Mouse (Mus musculus) liver, embryonic 12.5 days (tissue): ENCODE data around the gene Gga1. TPM values are rescaled to one million over a fixed set of nuclear protein-coding genes. Genes with fewer than 3 reads are reported as not detected.
"Not testable (repeated sequence)": the region's sequence is repeated elsewhere in the genome, so short reads cannot be mapped to it uniquely, and the experiment has no call there.

ENCODE experiments used
- ATAC-seq: fragments of 200-750 bp; cut with Nextera tagmentation; 2 replicates; pipeline ENCODE4 v1.8.0; 2017; ENCODE audit warnings: moderate number of reproducible peaks, mild to moderate bottlenecking, moderate library complexity
- H3K27ac ChIP-seq: fragments of 300-500 bp; sonication (generic); 2 replicates; pipeline ENCODE4 v1.5.1; 2016; ENCODE audit warnings: mild to moderate bottlenecking
- H3K27me3 ChIP-seq: fragments of 300-500 bp; sonication (generic); replicated peaks from 2 replicates; pipeline ENCODE4 v1.6.1; 2016; ENCODE audit warnings: mild to moderate bottlenecking, moderate library complexity
- H3K36me3 ChIP-seq: fragments of 300-500 bp; sonication (generic); 2 replicates; pipeline ENCODE4 v1.6.1; 2016; ENCODE audit warnings: mild to moderate bottlenecking, moderate library complexity
- H3K4me1 ChIP-seq: fragments of 300-500 bp; sonication (generic); 2 replicates; pipeline ENCODE4 v1.6.1; 2016
- H3K4me2 ChIP-seq: fragments of 300-500 bp; sonication (generic); 2 replicates; pipeline ENCODE4 v1.6.1; 2016; ENCODE audit warnings: mild to moderate bottlenecking, moderate library complexity
- H3K4me3 ChIP-seq: fragments of 300-500 bp; sonication (generic); 2 replicates; pipeline ENCODE4 v1.5.1; 2016; ENCODE audit warnings: mild to moderate bottlenecking, moderate library complexity
- H3K9ac ChIP-seq: fragments of 300-500 bp; sonication (generic); 2 replicates; pipeline ENCODE4 v1.6.1; 2016; ENCODE audit warnings: mild to moderate bottlenecking, moderate library complexity
- H3K9me3 ChIP-seq: fragments of 300-500 bp; sonication (generic); replicated peaks from 2 replicates; pipeline ENCODE4 v1.6.1; 2016; ENCODE audit warnings: mild to moderate bottlenecking, moderate library complexity
- WGBS: fragments of 180-500 bp; shearing (Covaris S2); methylation state at CpG from one replicate; pipeline ENCODE4 v1.1.7; 2016; ENCODE audit not compliant: insufficient replicate concordance; 5-methylcytosine and 5-hydroxymethylcytosine counted together
- polyA plus RNA-seq: library from polyadenylated mRNA; unstranded; fragments of >200 nt; fragmentation: Nextera tagmentation; extraction: Ambion mirVana; gene quantifications from 2 replicates; pipeline ENCODE4 v1.2.1, GENCODE M21; 2016

The Gga1 gene
- polyA plus RNA-seq, 1 experiment from 2014 or later = 32.2 TPM

DNA sequence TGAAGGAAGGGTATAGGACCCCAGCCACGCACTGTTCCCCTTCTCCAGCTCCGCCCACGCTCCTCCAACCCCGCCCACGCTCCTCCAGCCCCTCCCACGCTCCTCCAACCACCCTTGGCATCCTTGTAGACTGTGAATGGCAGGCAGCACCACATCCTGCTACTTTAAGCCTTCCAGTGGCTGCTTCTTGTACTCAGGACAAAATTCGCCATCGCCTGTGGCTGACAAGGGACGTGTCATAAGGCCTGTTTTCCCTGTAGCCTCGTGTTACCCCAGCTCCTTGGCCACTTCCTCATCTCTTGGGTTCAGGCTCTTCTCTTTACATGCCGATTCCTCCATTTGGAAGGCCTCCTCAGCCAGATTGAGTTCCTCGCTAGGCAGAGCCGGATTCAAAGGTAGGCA lies 13.1 kb upstream of the Gga1 start:
- H3K4me3 ChIP-seq = no peak overlapping the region
- peaks cover 30% of the 10 kb centered on the region for H3K4me1 ChIP-seq
- no peak overlapping the region for H3K9ac ChIP-seq
- ATAC-seq = no peak
- 41% methylated on average over 13 of the region's 13 CpGs for WGBS
- H3K9me3 ChIP-seq = no peaks in the 10 kb centered on the region
- H3K4me2 ChIP-seq = peak overlapping the region; percentile 6; the same call in 1 of the 2 replicates
- no peaks in the 10 kb centered on the region for H3K36me3 ChIP-seq
- H3K27ac ChIP-seq = no peak overlapping the region; the same call in 1 of the 2 replicates
- H3K27me3 ChIP-seq = peaks cover 19% of the 10 kb centered on the region

GRCm38 (mm10) chr15:78868398-78868797 lies 8.6 kb upstream of the Gga1 start:
- no peak for ATAC-seq
- Histone ChIP-seq H3K9ac (no peak overlapping the region), H3K27me3 (peaks cover 19% of the 10 kb centered on the region; the same call in 1 of the 2 replicates), H3K9me3 (no peaks in the 10 kb centered on the region), H3K27ac (peak overlapping the region; percentile 33), H3K36me3 (no peaks in the 10 kb centered on the region), H3K4me3 (no peak overlapping the region), H3K4me1 (peaks cover 22% of the 10 kb centered on the region), H3K4me2 (no peak overlapping the region)
- 53% methylated on average over 9 of the region's 9 CpGs for WGBS

- Histone ChIP-seq H3K9ac (no peak overlapping the region), H3K4me2 (no peak overlapping the region), H3K4me1 (peaks cover 17% of the 10 kb centered on the region), H3K36me3 (no peaks in the 10 kb centered on the region), H3K9me3 (no peaks in the 10 kb centered on the region), H3K27me3 (peaks cover 15% of the 10 kb centered on the region; the same call in 1 of the 2 replicates), H3K27ac (peak overlapping the region; percentile 33), H3K4me3 (no peak overlapping the region)
- WGBS = 75% methylated on average over 7 of the region's 7 CpGs
- ATAC-seq = no peak
These were observed 8.2 kb upstream of the Gga1 start for GRCm38 (mm10) chr15:78868826-78869233.

DNA sequence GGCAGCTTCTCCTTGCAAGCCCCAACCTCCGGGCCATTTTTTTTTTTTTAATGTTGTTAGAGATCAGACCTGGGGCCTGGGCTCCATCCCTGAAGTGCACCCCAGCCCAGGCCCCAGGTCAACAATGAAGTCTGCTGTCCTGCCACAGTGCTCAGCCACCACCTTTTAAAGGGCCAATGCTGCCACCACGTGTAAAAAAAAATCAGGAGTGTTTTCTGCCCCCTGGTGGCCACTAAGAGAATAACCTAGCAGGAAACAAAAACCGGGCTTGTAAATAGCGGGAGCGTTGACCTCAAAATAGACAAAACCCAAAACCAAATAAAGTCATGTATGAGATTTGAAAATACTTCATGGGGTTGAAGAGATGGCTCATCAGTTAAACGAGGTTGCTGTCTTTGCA lies 7.2 kb upstream of the Gga1 start:
- no peak for ATAC-seq
- H3K4me2 ChIP-seq = no peak overlapping the region

GRCm38 (mm10) chr15:78872021-78872608 lies 4.9 kb upstream of the Gga1 start:
- Histone ChIP-seq H3K4me3 (no peak overlapping the region), H3K36me3 (no peaks in the 10 kb centered on the region), H3K27me3 (no peaks in the 10 kb centered on the region), H3K4me2 (no peak overlapping the region), H3K9ac (no peak overlapping the region), H3K9me3 (no peaks in the 10 kb centered on the region), H3K27ac (no peak overlapping the region), H3K4me1 (peaks cover 34% of the 10 kb centered on the region)
- WGBS = 50% methylated on average over 5 of the region's 5 CpGs
- ATAC-seq = no peak

More for the DNA sequence above, 7.2 kb upstream of the Gga1 start:
- no peak overlapping the region for H3K9ac ChIP-seq
- no peaks in the 10 kb centered on the region for H3K9me3 ChIP-seq
- WGBS = 16% methylated on average over 6 of the region's 6 CpGs
- no peaks in the 10 kb centered on the region for H3K36me3 ChIP-seq
- no peak overlapping the region for H3K4me3 ChIP-seq
- no peak overlapping the region for H3K27ac ChIP-seq
- H3K27me3 ChIP-seq = peaks cover 13% of the 10 kb centered on the region; the same call in 1 of the 2 replicates
- H3K4me1 ChIP-seq = peaks cover 15% of the 10 kb centered on the region; the same call in 1 of the 2 replicates

GRCm38 (mm10) chr15:78873803-78874435 lies 3.1 kb upstream of the Gga1 start:
- no peak overlapping the region for H3K4me2 ChIP-seq
- H3K27ac ChIP-seq = no peak overlapping the region
- H3K9me3 ChIP-seq = no peaks in the 10 kb centered on the region
- WGBS = 55% methylated on average over 13 of the region's 13 CpGs
- H3K4me3 ChIP-seq = no peak overlapping the region
- no peaks in the 10 kb centered on the region for H3K36me3 ChIP-seq
- no peak for ATAC-seq
- no peaks in the 10 kb centered on the region for H3K27me3 ChIP-seq
- H3K9ac ChIP-seq = no peak overlapping the region
- H3K4me1 ChIP-seq = peaks cover 38% of the 10 kb centered on the region

DNA sequence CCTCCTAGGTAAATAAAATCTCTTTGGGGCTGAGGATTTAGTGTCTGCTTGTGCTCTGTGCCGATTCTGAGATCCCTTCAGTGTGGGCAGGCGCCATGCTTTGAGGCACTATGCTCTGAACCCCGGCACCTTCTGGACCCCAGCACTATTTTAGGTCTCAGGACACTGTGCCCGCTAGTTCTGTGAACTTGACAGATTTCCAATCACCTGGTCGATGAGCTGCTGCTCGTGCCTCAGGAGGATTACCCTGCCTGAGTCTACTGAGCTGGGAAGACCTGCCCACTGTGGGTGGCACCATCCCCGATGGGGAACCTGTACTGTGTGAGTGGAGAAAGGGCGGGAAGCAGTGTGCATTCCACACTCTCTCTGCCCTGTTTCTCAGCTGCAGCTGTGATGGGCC lies 2.0 kb upstream of the Gga1 start:
- Histone ChIP-seq H3K4me1 (peaks cover 47% of the 10 kb centered on the region), H3K27ac (no peak overlapping the region), H3K4me3 (no peak overlapping the region), H3K9ac (no peak overlapping the region), H3K9me3 (no peaks in the 10 kb centered on the region), H3K27me3 (no peaks in the 10 kb centered on the region), H3K4me2 (no peak overlapping the region), H3K36me3 (peaks cover 6% of the 10 kb centered on the region)
- no peak for ATAC-seq
- WGBS = 76% methylated on average over 8 of the region's 8 CpGs

DNA sequence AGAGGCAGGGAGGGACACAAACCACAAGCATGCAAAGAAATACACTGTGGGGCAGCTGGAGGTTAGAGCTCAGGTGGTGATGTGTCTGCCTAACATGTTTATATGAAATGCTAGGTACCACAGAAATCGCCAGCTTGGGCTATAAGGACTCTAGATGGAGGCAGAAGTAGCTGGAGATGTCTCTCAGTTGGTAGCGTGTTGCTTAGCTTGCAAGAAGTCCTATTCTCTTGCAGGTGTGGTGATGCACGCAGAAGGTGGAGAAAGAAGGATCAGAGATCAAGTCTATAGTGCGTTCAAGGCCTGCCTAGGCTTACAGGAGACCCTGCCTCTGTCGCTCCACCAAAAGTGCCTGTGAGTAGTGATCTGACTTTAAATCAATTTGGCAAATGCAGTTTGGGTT lies 1.5 kb upstream of the Gga1 start:
- Histone ChIP-seq H3K4me1 (peaks cover 52% of the 10 kb centered on the region), H3K9me3 (no peaks in the 10 kb centered on the region), H3K4me3 (no peak overlapping the region), H3K27me3 (no peaks in the 10 kb centered on the region), H3K9ac (no peak overlapping the region), H3K27ac (peak overlapping the region; percentile 96), H3K4me2 (peak overlapping the region; percentile 96; the same call in 1 of the 2 replicates), H3K36me3 (peaks cover 11% of the 10 kb centered on the region)
- ATAC-seq = no peak
- 82% methylated on average over 5 of the region's 5 CpGs for WGBS

- ATAC-seq = peak; percentile 36
- Histone ChIP-seq H3K4me3 (peak overlapping the region; percentile 92), H3K4me1 (peaks cover 52% of the 10 kb centered on the region), H3K9ac (peak overlapping the region; percentile 91), H3K9me3 (no peaks in the 10 kb centered on the region), H3K27ac (peak overlapping the region; percentile 96), H3K36me3 (peaks cover 18% of the 10 kb centered on the region), H3K4me2 (peak overlapping the region; percentile 96), H3K27me3 (no peaks in the 10 kb centered on the region)
- WGBS = 1% methylated on average over 17 of the region's 17 CpGs
These were observed 713 bp upstream of the Gga1 start for GRCm38 (mm10) chr15:78876258-78876696.

DNA sequence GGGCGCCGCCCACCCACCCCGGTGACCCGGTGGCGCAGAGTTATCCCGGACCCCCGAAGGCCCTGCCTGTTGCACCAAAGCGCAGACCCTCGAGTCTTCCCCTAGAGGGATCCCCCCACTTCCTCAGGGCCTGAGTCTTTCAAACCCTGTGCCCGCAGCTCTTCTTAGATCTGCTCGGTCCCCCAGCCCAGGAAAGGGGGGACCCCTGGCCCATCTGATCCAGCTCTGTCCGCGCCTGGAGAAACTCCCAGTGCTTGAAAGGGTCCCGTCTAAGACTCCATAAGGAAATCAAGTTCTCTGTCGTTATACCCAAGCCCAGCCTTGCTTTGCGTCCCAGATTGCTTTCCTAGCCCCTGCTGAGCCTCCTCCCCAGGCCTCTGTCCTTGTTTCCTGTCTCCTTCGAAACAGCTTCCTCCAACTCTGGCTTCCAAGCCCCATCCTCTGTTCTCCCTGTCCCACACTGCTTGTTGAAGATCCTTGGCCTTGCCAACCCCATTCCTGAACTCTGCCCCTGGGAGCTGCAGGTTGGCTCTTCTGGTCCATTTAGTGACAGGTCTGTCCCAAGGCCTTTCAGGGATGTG lies 910 bp downstream of the Gga1 start:
- peaks cover 47% of the 10 kb centered on the region for H3K4me1 ChIP-seq

GRCm38 (mm10) chr15:78878792-78879516 lies 2.0 kb downstream of the Gga1 start:
- not testable (repeated sequence) for H3K9ac ChIP-seq, H3K27me3 ChIP-seq, H3K9me3 ChIP-seq, ATAC-seq, H3K4me3 ChIP-seq
- Histone ChIP-seq H3K36me3 (peaks cover 45% of the 10 kb centered on the region), H3K4me2 (peak overlapping the region; percentile 96), H3K27ac (peak overlapping the region; percentile 96), H3K4me1 (peaks cover 47% of the 10 kb centered on the region)
- 35% methylated on average over 7 of the region's 7 CpGs for WGBS

More for the DNA sequence above, 910 bp downstream of the Gga1 start:
- 1% methylated on average over 17 of the region's 17 CpGs for WGBS
- peak overlapping the region; percentile 92 for H3K4me3 ChIP-seq
- H3K9ac ChIP-seq = peak overlapping the region; percentile 91
- H3K27ac ChIP-seq = peak overlapping the region; percentile 96
- H3K36me3 ChIP-seq = peaks cover 35% of the 10 kb centered on the region
- peak overlapping the region; percentile 96 for H3K4me2 ChIP-seq
- ATAC-seq = no peak
- H3K9me3 ChIP-seq = no peaks in the 10 kb centered on the region
- no peaks in the 10 kb centered on the region for H3K27me3 ChIP-seq

DNA sequence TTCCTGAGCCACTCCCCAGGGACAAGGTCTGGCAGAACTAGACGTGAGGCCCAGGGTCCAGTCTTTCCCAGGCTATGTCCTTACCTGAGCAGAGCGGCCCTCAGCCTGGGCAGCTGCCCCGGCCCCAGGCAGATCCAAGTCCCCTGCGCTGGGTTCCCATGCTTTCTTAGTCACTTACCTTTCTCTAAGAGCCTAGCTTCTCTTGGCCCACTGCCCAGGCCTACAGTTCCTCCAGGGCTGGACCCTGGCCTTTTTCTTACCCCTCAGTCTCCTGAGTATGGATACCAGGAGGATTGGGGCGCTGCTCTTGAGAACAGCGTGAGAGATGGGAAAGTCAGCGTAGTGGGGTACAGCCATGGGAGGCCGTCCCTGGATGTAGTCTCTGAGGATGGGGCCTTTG lies 3.4 kb downstream of the Gga1 start:
- Histone ChIP-seq H3K4me2 (no peak overlapping the region), H3K27me3 (no peaks in the 10 kb centered on the region), H3K36me3 (peaks cover 59% of the 10 kb centered on the region), H3K27ac (no peak overlapping the region), H3K9ac (no peak overlapping the region), H3K9me3 (no peaks in the 10 kb centered on the region), H3K4me3 (no peak overlapping the region), H3K4me1 (peaks cover 43% of the 10 kb centered on the region)
- WGBS = 89% methylated on average over 8 of the region's 8 CpGs
- no peak for ATAC-seq
